Mouse (Mus musculus) bone marrow macrophage, adult 2 months (primary cell): ENCODE data around the gene Dhx37.

Experiments
- CTCF ChIP-seq: IDR thresholded peaks from 2 replicates; pipeline ENCODE4 v1.5.1; 2012; ENCODE audit warnings: low read depth, mild to moderate bottlenecking, low read length, moderate library complexity
- POLR2A ChIP-seq: IDR thresholded peaks from 2 replicates; pipeline ENCODE4 v1.6.1; 2012; ENCODE audit warnings: mild to moderate bottlenecking, low read depth, low read length, borderline replicate concordance

GRCm38 (mm10) chr5:125389131-125389578, 44.8 kb downstream of the Dhx37 start, which contains the start of gene Gm10382:
- TF ChIP-seq POLR2A (no peak), CTCF (no peak)
